Mouse (Mus musculus) forelimb bud, embryonic 11.5 days (tissue): Measurements from ENCODE around the gene Cfap221.

Experiments
- DNase-seq: peaks from one replicate; pipeline ENCODE4 v3.0.0-alpha.2; 2012; ENCODE audit warnings: low read depth, low spot score

Gene Cfap221

DNA sequence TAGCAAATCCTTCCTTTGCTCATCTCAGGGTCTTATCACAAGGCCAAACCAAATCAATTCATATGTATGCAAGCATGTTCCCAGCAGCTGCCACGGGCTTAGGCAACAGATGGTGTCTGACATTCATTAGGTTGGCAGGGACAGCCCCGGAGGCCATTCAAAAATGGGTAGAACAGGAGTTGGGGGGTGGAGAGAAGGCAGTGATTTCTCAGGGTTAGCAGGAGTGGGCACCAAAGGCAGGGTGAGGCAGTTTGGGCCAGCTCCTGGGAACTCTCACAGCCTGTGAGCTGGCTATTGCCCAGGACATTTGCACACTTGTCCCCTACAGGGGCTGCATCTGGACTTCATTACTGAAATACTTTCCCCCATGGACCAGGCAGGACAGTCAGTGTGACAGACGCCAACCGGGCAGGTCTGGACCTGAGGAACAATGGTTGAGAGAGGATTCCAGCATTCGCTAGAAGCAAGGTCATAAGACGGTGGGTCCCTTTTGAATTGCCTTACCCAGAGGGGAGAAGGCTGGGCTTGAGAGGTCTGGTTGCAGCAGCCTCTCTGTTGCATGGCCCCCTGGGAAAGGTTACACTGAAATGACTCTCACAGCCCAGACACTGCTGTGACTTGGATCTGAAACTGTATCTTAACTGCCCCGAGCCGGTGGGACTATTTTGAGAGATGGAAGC is 94.3 kb downstream of the Cfap221 start:
- DNase-seq: peak; percentile 24

DNA sequence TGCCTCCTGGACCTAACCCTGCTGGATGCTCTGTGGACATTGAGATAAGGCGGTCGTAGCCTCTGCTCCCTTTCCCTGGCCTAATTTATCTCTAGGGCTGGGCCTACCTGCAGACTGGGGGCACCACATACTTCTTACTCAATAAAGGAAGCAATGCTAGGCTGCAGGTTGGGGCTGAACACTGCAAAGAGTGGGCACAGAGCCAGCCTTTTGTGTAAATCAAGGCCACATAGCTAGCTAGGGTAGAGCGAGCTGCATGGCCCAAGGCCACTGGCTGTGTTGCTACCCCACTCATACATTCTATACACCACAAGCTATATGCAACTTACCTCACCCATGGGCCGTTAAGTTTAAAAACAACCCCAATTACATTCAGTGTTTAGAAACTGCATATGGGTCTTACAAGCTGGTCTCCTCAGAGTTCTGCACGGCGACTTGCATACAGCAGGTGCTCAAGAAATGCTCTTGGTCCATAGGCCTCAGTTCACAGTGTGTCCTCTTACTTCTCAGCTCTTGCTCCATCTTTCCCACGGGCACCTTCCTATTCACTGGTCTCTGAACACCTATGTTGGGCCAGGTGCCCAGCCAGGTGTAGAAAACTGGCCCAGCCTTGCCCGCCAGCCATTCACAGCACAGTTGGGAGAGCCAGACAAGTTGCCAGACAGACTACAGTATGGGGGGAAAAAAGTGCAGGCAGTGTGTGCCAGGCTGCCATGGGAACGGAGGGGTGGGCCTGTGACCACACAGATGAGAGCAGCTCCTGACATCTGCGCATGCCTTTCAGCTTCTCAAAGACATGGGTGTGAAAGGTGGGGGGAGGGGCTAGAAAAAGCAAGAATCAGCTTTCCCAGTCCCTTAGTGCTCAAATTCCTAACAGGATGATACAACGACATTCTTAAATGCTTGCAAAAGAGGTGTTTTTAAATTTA is 97.6 kb downstream of the Cfap221 start:
- DNase-seq: peak; percentile 9

DNA sequence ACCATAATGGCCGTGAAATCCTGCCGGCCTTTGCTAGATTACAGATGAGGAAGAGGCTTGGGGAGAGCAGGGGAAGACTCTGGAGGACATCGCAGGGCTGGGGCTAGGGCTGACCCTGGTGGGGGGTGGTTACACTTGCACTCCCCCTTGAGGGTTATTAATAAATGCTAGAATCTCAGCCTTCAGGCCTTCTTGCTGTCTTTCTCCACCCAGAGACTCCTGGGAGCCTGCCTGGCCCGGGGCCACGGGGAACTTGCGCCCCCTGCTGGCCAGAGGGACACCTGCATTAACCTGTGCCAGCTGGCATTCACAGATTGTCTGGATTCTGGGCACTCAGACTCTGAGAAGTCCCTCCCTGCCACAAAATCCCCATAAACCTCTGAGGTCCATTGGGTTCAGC is 102.1 kb downstream of the Cfap221 start:
- DNase-seq: peak; percentile 56

DNA sequence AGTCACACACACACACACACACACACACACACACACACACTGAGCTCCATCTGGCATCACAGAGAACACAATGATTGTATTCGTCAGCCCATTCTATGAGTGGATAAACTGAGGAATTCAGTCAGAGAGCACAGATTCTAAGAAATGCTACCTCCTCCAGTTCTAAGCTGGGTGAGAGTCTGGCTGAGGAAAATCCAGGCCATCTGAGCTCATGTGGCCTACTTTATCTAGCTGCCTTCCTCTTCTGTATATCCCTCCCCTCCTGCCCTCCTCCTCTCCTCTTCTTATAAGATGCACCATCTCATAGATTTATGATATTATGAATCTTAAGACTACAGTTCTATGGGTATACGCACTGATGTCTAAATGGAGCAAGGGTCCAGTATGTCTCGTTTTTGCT is 103.4 kb downstream of the Cfap221 start:
- no peak for DNase-seq

DNA sequence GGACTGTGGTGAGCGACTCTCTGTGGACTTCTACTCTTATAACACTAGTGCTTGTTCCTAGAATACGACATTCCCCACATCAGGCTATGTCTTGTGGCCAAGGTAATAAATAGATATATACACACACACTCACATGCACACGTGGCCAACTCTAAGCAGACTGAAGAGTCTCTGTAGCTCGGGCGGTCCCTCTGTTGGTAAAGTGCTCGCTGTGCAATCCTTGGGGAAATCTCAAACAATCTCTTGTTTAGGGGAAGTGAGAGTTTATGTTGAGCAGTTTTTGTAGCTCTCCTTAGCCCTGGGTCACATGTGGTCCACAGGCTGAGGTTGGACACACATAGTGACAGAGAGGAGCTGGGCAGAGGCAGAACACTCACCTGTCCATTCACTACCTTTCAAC is 104.1 kb downstream of the Cfap221 start:
- DNase-seq: no peak

DNA sequence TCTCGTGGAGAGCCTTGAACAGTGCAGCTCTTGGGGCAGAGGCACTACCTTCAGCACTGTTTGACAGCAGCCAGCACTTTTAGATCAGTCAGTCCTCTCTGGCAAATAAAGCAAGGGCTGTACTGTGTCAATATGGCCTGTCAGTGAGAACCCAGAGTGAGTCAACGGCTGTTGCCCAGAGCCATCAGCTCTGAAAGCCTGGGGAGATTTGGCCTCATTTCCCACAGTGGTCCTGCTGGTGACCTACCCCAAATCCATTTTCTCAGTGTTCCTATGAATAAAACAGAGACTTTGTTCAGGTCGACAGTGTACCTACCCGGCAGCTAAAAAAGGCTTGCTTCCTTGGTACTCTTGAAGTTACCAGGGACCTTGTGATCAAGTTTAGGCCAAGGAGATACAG is 105.2 kb downstream of the Cfap221 start:
- no peak for DNase-seq

DNA sequence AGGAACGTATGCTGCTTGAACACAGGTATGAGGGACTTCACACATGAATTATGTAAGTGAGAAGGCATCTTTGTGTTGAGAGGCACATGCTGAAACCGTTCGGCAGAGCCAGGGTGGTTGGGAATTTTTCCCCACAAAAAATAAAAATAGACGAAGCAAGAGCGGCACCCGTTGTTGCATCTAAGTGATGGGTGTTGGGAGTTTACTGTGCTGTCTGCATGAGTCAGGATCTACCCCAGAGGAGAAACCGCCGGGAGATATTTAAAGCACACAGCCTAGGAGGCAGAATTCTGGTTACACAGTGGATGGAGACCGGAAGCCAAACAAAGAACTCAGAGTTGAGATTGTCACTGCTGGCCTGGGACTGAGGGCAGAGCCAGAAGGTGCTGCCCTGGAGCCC is 105.9 kb downstream of the Cfap221 start:
- no peak for DNase-seq

DNA sequence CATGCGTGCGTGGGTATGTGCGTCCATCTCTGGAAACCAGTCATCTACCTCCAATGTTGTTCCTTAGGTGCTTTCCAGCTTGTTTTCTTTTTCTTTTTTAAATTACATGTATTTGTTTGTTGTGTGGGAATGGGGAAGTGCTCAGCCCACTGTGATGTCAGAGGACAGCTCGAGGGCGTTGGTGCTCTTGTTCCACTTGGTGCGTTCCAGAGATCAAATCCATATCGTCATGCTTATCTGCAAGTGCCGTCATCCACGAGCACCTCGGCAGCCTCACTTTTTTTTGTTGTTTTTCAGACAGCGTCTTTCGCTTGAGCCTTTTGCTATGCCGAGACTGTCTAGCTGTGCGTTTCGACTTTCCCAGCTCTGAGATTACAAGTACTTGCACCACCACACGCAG is 107.7 kb downstream of the Cfap221 start:
- no peak for DNase-seq

DNA sequence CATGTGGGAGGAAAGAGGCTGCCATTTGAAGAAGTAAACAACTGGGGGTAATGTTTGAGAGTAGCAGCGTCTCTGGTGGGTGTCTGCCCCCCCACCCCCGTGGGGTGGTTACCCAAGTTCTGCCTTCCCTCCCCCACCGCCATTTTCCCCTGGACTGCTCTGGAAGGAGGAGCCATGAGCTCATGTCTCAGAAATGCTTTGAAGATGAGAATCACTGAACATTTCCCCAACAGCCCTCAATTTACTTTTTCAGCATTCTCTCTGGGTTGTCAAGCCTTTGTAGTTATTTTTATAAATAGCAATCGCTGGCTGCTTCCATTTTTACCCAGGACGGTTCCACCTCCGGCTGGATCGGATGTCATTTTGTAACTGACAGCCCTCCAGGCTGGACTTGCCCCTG is 110.7 kb downstream of the Cfap221 start:
- DNase-seq: no peak

DNA sequence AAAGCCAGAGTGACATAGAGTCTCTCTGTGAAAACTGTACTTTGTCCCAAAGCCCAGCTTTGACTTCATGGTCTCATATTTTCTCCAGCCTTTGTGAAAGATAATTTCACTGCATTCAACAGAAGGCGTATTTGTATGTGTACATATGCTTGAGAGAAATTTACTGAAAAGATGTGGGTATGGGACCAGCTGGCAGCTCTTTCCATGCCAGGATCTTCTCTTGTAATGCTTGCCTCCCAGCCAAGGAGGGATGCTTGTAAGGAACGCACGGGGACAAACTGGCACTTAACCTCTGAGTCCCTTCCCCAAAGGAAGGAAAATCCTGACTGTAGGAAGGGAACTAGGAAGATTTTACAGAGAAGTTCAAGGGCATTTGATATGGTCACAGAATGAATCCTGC is 112.8 kb downstream of the Cfap221 start:
- DNase-seq: no peak

DNA sequence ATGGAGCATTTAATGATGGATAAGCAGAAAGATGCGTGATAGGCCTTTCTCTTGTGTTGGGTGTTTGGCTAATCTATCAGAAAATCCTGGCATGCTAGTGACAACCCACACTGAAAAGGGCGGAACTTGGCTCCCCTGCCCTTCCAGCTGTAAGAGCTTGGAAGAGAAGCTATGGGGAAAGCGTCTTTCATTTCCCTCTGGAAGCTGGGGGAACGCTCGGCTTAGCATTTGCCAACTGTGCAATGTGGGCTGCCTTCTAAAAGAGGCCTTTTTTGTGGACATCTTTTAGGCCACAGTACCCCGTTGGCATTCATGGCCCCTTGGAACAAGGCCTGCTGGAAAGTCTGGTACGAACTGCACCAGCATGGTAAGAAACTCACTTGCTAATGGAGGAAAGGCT is 118.1 kb downstream of the Cfap221 start:
- DNase-seq: no peak

DNA sequence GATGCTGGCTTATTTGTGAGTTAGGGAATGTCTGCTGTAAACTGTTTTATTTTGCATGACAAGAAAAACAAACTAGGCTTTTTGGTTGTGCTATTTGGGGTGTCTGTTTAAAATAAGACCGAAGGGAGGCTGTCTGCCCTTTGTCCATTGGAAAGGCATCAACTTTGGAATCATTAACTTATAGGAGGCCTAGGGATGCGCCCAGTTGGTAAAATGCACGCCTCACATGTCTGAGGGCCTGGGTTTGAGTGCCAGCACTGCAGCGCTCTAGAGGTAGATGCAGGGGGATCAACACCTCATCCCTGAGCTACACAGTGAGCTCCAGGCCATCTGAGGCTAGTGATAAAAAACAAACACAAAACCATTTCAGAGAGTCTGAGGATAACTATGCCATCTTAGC is 119.6 kb downstream of the Cfap221 start:
- DNase-seq: no peak
